Mouse (Mus musculus) embryonic facial prominence, embryonic 12.5 days (tissue): ENCODE measurements at regions not wholly inside any gene's neighbourhood (a gene's known extent, or its start where the extent isn't known, plus 50 kb on each side); places are given as distances from the start of the nearest gene placed in this dataset.
A peak's percentile ranks its signal among the peaks of the same experiment; 100 is the strongest.

ENCODE experiments used
- ATAC-seq: fragments of 200-750 bp; cut with Nextera tagmentation; 2 replicates; pipeline ENCODE4 v1.8.0; 2017; ENCODE audit not compliant: insufficient number of reproducible peaks, insufficient read depth, low FRiP score, low TSS enrichment
- H3K27ac ChIP-seq: fragments of 300-500 bp; sonication (generic); 2 replicates; pipeline ENCODE4 v1.5.1; 2016; ENCODE audit warnings: mild to moderate bottlenecking
- H3K27me3 ChIP-seq: fragments of 300-500 bp; sonication (generic); 2 replicates; pipeline ENCODE4 v1.6.1; 2016; ENCODE audit warnings: mild to moderate bottlenecking, moderate library complexity
- H3K36me3 ChIP-seq: fragments of 300-500 bp; sonication (generic); 2 replicates; pipeline ENCODE4 v1.6.1; 2016; ENCODE audit warnings: mild to moderate bottlenecking
- H3K4me1 ChIP-seq: fragments of 300-500 bp; sonication (generic); 2 replicates; pipeline ENCODE4 v1.6.1; 2016
- H3K4me2 ChIP-seq: fragments of 300-500 bp; sonication (generic); replicated peaks from 2 replicates; pipeline ENCODE4 v1.6.1; 2016; ENCODE audit warnings: mild to moderate bottlenecking, moderate library complexity
- H3K4me3 ChIP-seq: fragments of 300-500 bp; sonication (generic); 2 replicates; pipeline ENCODE4 v1.5.1; 2016; ENCODE audit warnings: mild to moderate bottlenecking
- H3K9ac ChIP-seq: fragments of 300-500 bp; sonication (generic); 2 replicates; pipeline ENCODE4 v1.6.1; 2016; ENCODE audit warnings: mild to moderate bottlenecking, moderate library complexity
- H3K9me3 ChIP-seq: fragments of 300-500 bp; sonication (generic); 2 replicates; pipeline ENCODE4 v1.6.1; 2016; ENCODE audit warnings: mild to moderate bottlenecking, moderate library complexity
- WGBS: fragments of 180-500 bp; shearing (Covaris S2); methylation state at CpG from one replicate; pipeline ENCODE4 v1.1.7; 2016; 5-methylcytosine and 5-hydroxymethylcytosine counted together

DNA sequence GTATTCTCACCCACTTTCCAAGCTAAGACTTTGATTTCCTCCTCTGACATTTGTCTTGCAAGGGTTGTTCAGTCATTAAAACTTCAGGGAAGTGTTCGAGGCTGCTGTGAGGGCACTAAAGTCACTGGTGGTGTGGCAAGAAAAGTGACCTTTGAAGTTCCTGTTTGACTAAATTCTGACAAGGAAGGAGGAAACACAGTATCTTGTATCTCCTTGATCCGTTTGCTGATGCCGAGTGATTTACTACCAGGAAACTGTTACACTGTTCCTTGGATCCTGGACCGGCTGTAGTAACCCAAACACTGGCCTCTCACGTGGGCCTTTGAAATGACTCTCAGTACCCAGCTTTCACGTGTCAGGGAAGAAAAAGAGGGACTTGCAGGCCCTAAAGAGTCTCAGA, 53.5 kb upstream of the Ralgapa2 start:
- H3K9me3 ChIP-seq = no peaks in the 10 kb centered on the region
- H3K4me2 ChIP-seq = no peak overlapping the region
- ATAC-seq = no peak
- no peak overlapping the region for H3K9ac ChIP-seq
- no peak overlapping the region for H3K4me3 ChIP-seq
- H3K27ac ChIP-seq = no peak overlapping the region
- H3K27me3 ChIP-seq = no peaks in the 10 kb centered on the region
- WGBS = 70% methylated on average over 6 of the region's 6 CpGs
- 0 out of 2 replicates have a peak, but pooled peaks cover 4% of the 10 kb centered on the region for H3K4me1 ChIP-seq
- no peaks in the 10 kb centered on the region for H3K36me3 ChIP-seq

GRCm38 (mm10) chr2:146568171-146568842, 56.2 kb upstream of the Ralgapa2 start:
- Histone ChIP-seq H3K36me3 (no peaks in the 10 kb centered on the region), H3K4me3 (no peak overlapping the region), H3K4me2 (no peak overlapping the region), H3K9me3 (no peaks in the 10 kb centered on the region), H3K4me1 (0 out of 2 replicates have a peak, but pooled peaks cover 4% of the 10 kb centered on the region), H3K9ac (no peak overlapping the region), H3K27me3 (no peaks in the 10 kb centered on the region), H3K27ac (no peak overlapping the region)
- ATAC-seq = no peak
- WGBS = 44% methylated on average over 11 of the region's 11 CpGs

DNA sequence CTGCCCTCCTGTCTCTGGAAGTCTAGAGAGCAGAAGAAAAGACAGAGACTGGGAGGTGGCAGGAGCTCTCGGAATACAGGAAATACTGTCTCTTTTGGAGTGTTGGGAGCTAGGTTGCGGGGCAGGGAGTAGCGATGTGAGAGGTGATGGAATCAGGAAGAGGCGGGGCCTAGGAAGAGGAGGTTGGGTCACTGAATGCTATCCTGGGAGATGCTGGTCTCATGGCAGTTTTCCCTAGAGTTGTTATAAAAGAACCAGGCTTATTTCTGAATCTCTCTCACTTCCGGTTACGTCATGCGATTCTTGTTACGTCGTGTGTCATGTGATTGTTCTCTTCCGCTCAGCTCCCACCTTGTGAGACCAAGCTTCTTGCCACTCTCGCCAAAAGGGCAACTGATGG, 58.9 kb upstream of the Ralgapa2 start:
- no peak for ATAC-seq

DNA sequence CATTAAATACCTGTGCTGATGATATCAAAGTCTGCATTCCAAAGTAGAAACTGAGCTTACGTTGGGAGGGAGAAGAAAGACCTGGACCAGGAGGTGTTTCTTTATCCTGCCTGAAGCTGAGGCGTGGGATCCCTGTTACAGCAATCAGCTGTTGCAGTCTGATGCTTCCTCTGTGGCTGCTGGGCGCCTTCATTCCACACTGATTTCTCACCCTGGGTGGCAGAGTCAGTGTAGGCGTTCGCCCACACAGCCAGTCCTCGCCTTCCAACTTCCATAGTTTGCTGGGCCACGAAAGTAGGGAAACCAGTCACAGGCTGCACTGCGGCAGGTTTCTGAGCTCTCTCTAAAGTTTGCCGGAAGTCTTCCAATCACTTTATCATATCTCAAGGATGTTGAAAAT, 59.7 kb upstream of the Ralgapa2 start:
- ATAC-seq = no peak
- H3K36me3 ChIP-seq = no peaks in the 10 kb centered on the region
- WGBS = 91% methylated on average over 9 of the region's 9 CpGs
- no peak overlapping the region for H3K4me3 ChIP-seq
- H3K9me3 ChIP-seq = no peaks in the 10 kb centered on the region
- H3K9ac ChIP-seq = no peak overlapping the region
- H3K4me2 ChIP-seq = no peak overlapping the region
- H3K4me1 ChIP-seq = peaks cover 15% of the 10 kb centered on the region; the same call in 1 of the 2 replicates
- H3K27me3 ChIP-seq = no peaks in the 10 kb centered on the region
- no peak overlapping the region for H3K27ac ChIP-seq

More for the DNA sequence above, 58.9 kb upstream of the Ralgapa2 start:
- Histone ChIP-seq H3K27ac (no peak overlapping the region), H3K4me3 (no peak overlapping the region), H3K4me2 (no peak overlapping the region), H3K36me3 (no peaks in the 10 kb centered on the region), H3K9ac (no peak overlapping the region), H3K4me1 (peaks cover 12% of the 10 kb centered on the region; the same call in 1 of the 2 replicates), H3K9me3 (no peaks in the 10 kb centered on the region), H3K27me3 (no peaks in the 10 kb centered on the region)
- 88% methylated on average over 11 of the region's 11 CpGs for WGBS

DNA sequence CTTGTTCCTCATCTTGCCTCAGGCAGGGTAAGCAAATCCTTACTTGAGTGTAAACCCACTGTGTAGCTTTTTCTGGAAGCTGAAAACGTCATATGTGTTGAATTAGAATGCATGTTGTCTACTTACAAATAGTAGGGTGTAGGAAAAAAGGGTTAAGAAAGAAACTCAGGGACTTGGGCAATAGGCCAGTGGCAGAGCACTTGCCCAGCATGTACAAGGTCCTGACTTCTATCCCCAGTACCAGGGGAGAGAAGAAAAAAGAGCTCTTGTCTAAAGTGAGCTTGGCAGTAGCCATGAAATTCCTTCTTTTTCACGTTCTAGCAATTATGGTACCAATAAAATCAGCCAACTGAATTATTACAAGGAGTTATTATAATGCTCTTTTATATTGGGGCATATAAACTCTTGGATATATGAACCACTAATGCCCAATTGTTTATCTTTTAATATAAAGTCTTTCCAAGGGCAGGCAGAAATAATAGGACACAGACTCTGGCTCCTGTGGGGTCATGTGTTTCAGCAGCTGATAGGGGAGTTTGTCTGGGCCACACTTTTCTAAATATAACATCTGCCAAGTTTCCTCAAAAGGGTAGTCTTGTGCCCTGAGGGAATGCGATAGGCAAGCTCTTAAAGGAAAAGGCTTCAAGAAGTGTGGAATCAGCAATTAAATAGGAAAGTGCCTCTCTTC, 63.6 kb upstream of the Ralgapa2 start:
- no peak for ATAC-seq
- Histone ChIP-seq H3K27me3 (no peaks in the 10 kb centered on the region), H3K27ac (peak overlapping the region; percentile 17; the same call in 1 of the 2 replicates), H3K9me3 (no peaks in the 10 kb centered on the region), H3K4me1 (peaks cover 10% of the 10 kb centered on the region; the same call in 1 of the 2 replicates), H3K4me3 (no peak overlapping the region), H3K36me3 (no peaks in the 10 kb centered on the region), H3K9ac (no peak overlapping the region), H3K4me2 (no peak overlapping the region)
- 25% methylated on average over 3 of the region's 3 CpGs for WGBS

- Histone ChIP-seq H3K4me3 (no peak overlapping the region), H3K9me3 (no peaks in the 10 kb centered on the region), H3K36me3 (no peaks in the 10 kb centered on the region), H3K4me1 (peaks cover 10% of the 10 kb centered on the region; the same call in 1 of the 2 replicates), H3K27me3 (no peaks in the 10 kb centered on the region), H3K27ac (no peak overlapping the region), H3K4me2 (no peak overlapping the region), H3K9ac (no peak overlapping the region)
- ATAC-seq = no peak
- 34% methylated on average over 4 of the region's 4 CpGs for WGBS
Observed at GRCm38 (mm10) chr2:146576298-146576905, 64.3 kb upstream of the Ralgapa2 start.

DNA sequence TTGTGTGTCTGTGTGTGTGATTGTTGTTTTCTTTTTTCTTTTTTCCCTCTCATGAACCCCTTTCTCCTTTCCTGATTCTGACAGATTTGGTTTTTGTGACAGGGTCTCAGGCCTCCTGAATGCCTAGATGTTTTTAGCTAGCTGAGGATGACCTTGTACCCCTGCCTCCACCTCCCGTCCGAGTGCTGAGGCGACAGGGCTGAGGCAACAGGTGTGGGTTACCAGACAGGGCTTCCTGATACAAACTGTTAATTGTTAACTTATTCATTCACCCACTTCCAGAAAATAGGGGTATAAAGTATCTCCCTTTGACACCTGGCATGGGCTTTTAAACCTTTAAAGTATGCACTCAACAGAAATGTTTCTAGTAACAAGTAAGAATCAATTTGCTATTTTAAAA, 65.0 kb upstream of the Ralgapa2 start:
- Histone ChIP-seq H3K4me2 (no peak overlapping the region), H3K9me3 (no peaks in the 10 kb centered on the region), H3K9ac (no peak overlapping the region), H3K27me3 (no peaks in the 10 kb centered on the region), H3K4me1 (peaks cover 10% of the 10 kb centered on the region; the same call in 1 of the 2 replicates), H3K27ac (no peak overlapping the region), H3K4me3 (no peak overlapping the region), H3K36me3 (no peaks in the 10 kb centered on the region)
- no peak for ATAC-seq
- 44% methylated on average over 3 of the region's 3 CpGs for WGBS

DNA sequence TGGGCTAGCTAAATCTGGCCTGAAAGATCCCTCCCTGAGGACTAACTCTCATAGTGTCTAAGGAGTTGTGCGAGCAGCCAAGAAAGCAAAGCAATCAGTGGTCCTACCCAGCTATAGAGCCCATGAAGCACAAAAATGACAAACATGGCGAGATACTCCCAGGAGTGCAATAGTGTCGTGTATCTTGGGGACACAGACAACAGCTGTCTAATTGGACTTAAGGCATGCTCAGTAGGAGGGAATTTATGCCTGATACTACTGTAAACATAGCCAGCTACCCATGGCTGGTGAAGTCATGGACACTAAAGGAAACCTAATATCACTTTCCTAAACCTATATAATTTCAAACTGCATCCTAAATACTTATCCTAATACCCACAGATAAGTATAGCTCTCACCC, 69.1 kb upstream of the Ralgapa2 start:
- WGBS = 83% methylated on average over 3 of the region's 3 CpGs

GRCm38 (mm10) chr2:146583807-146584388, 71.8 kb upstream of the Ralgapa2 start:
- H3K9me3 ChIP-seq = no peaks in the 10 kb centered on the region
- no peaks in the 10 kb centered on the region for H3K36me3 ChIP-seq
- no peak for ATAC-seq
- H3K4me2 ChIP-seq = no peak overlapping the region
- H3K9ac ChIP-seq = no peak overlapping the region
- no peaks in the 10 kb centered on the region for H3K27me3 ChIP-seq
- no peaks in the 10 kb centered on the region for H3K4me1 ChIP-seq
- no peak overlapping the region for H3K27ac ChIP-seq
- no peak overlapping the region for H3K4me3 ChIP-seq

More for the DNA sequence above, 69.1 kb upstream of the Ralgapa2 start:
- Histone ChIP-seq H3K4me2 (no peak overlapping the region), H3K27ac (no peak overlapping the region), H3K9ac (no peak overlapping the region), H3K9me3 (no peaks in the 10 kb centered on the region), H3K4me1 (0 out of 2 replicates have a peak, but pooled peaks cover 1% of the 10 kb centered on the region), H3K27me3 (no peaks in the 10 kb centered on the region), H3K4me3 (no peak overlapping the region), H3K36me3 (no peaks in the 10 kb centered on the region)
- no peak for ATAC-seq

DNA sequence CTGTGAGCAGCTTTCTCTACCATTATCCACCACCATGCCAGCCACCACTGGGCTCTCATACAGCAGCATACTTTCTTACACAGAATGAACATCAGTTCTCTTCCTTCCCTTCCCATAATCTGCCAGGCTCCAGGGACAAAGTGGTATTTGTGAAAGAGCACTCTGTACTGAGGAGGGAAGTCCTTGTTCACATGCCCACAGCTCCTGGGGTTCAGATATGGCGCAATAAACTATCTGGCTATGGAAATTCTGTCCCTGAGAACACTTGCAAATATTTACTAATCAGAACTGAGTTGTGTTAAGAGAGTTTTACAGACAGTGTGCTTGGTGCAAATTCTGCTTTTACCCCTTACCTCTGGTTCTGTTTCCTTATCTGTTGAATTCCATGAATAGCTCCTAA, 74.2 kb upstream of the Ralgapa2 start:
- no peak overlapping the region for H3K4me2 ChIP-seq
- H3K27me3 ChIP-seq = no peaks in the 10 kb centered on the region
- H3K4me1 ChIP-seq = no peaks in the 10 kb centered on the region
- no peaks in the 10 kb centered on the region for H3K36me3 ChIP-seq
- no peak overlapping the region for H3K9ac ChIP-seq
- no peaks in the 10 kb centered on the region for H3K9me3 ChIP-seq
- no peak for ATAC-seq
- no peak overlapping the region for H3K27ac ChIP-seq
- 89% methylated on average over 1 of the region's 1 CpGs for WGBS
- H3K4me3 ChIP-seq = no peak overlapping the region

GRCm38 (mm10) chr2:146586981-146587380, 74.8 kb upstream of the Ralgapa2 start:
- Histone ChIP-seq H3K27me3 (no peaks in the 10 kb centered on the region), H3K9me3 (no peaks in the 10 kb centered on the region), H3K4me2 (no peak overlapping the region), H3K27ac (no peak overlapping the region), H3K4me1 (no peaks in the 10 kb centered on the region), H3K4me3 (no peak overlapping the region), H3K9ac (no peak overlapping the region), H3K36me3 (no peaks in the 10 kb centered on the region)
- WGBS = 33% methylated on average over 3 of the region's 3 CpGs
- no peak for ATAC-seq
